Mouse (Mus musculus): ENCODE measurements at regions not wholly inside any gene's neighbourhood (a gene's known extent, or its start where the extent isn't known, plus 50 kb on each side); places are given as distances from the start of the nearest gene placed in this dataset.

GRCm38 (mm10) chr3:10575728-10576127 is 240.2 kb upstream of the Gm38303 start:
- ATAC-seq (no peak), DNase-seq (ENCODE audit: low read depth, low spot score) (no peak)
- TF ChIP-seq CTCF (IDR thresholded peaks at IDR 0.05): no peak
- in situ Hi-C loops (cut with MboI; ENCODE audit: low pct_unique_long_range_greater_than_20kb): no loop called here
- ChIA-PET POLR2A (no interaction called here), CTCF (interaction anchor here (1.3 kb wide), 1 partner anchor 9 kb away, joined by 3 read pairs; no protein-coding TSS in a partner anchor)
- H3K27me3 ChIP-seq: peaks cover 19% of the 10 kb centered on the region

- in situ Hi-C loops (cut with MboI; ENCODE audit: low pct_unique_long_range_greater_than_20kb): no loop called here
- ATAC-seq (no peak), DNase-seq (ENCODE audit: low read depth, low spot score) (no peak)
- POLR2A ChIA-PET: no interaction called here
- H3K27me3 ChIP-seq: peaks cover 19% of the 10 kb centered on the region
- CTCF ChIA-PET: interaction anchor here (1.3 kb wide), 1 partner anchor 8 kb away, joined by 3 read pairs; no protein-coding TSS in a partner anchor
- no peak for TF ChIP-seq CTCF (IDR thresholded peaks at IDR 0.05)
Measured at GRCm38 (mm10) chr3:10575213-10575612, 239.7 kb upstream of the Gm38303 start.

GRCm38 (mm10) chr3:10574797-10575196 is 239.3 kb upstream of the Gm38303 start:
- no peak for DNase-seq (ENCODE audit: low read depth, low spot score)
- in situ Hi-C loops (cut with MboI; ENCODE audit: low pct_unique_long_range_greater_than_20kb): no loop called here
- POLR2A ChIA-PET: no interaction called here
- CTCF ChIA-PET: interaction anchor here (0.9 to 1.3 kb wide), 2 partner anchors 8 to 11 kb away, joined by 3 read pairs; no protein-coding TSS in a partner anchor
- peaks cover 19% of the 10 kb centered on the region for H3K27me3 ChIP-seq
- no peak for TF ChIP-seq CTCF (IDR thresholded peaks at IDR 0.05)
- ATAC-seq: no peak

All from Patski (cell line).